Mouse (Mus musculus) hindbrain, embryonic 12.5 days (tissue): ENCODE measurements around the gene Cd33. TPM values are rescaled to one million over a fixed set of nuclear protein-coding genes. Genes with fewer than 3 reads are reported as not detected.

Source experiments
- ATAC-seq: fragments of 200-750 bp; cut with Nextera tagmentation; 2 replicates; pipeline ENCODE4 v1.8.0; 2017; ENCODE audit warnings: moderate TSS enrichment; ENCODE audit not compliant: low FRiP score
- H3K27ac ChIP-seq: fragments of 300-500 bp; sonication (generic); 2 replicates; pipeline ENCODE4 v1.5.1; 2016; ENCODE audit warnings: mild to moderate bottlenecking
- H3K27me3 ChIP-seq: fragments of 300-500 bp; sonication (generic); 2 replicates; pipeline ENCODE4 v1.6.1; 2016; ENCODE audit warnings: mild to moderate bottlenecking
- H3K36me3 ChIP-seq: fragments of 300-500 bp; sonication (generic); 2 replicates; pipeline ENCODE4 v1.6.1; 2016; ENCODE audit warnings: mild to moderate bottlenecking
- H3K4me1 ChIP-seq: fragments of 300-500 bp; sonication (generic); 2 replicates; pipeline ENCODE4 v1.6.1; 2016
- H3K4me2 ChIP-seq: fragments of 300-500 bp; sonication (generic); replicated peaks from 2 replicates; pipeline ENCODE4 v1.6.1; 2016; ENCODE audit warnings: mild to moderate bottlenecking
- H3K4me3 ChIP-seq: fragments of 300-500 bp; sonication (generic); 2 replicates; pipeline ENCODE4 v1.5.1; 2016; ENCODE audit warnings: mild to moderate bottlenecking
- H3K9ac ChIP-seq: fragments of 300-500 bp; sonication (generic); 2 replicates; pipeline ENCODE4 v1.6.1; 2016; ENCODE audit warnings: mild to moderate bottlenecking, moderate library complexity
- H3K9me3 ChIP-seq: fragments of 300-500 bp; sonication (generic); replicated peaks from 2 replicates; pipeline ENCODE4 v1.6.1; 2016; ENCODE audit warnings: mild to moderate bottlenecking
- WGBS: fragments of 180-500 bp; shearing (Covaris S2); methylation state at CpG from one replicate; pipeline ENCODE4 v1.1.7; 2016; 5-methylcytosine and 5-hydroxymethylcytosine counted together
- polyA plus RNA-seq: library from polyadenylated mRNA; unstranded; fragments of >200 nt; fragmentation: Nextera tagmentation; extraction: Ambion mirVana; gene quantifications from 2 replicates; pipeline ENCODE4 v1.2.1, GENCODE M21; 2016

Cd33 gene
- polyA plus RNA-seq, 1 experiment from 2014 or later: 0.70 TPM

GRCm38 (mm10) chr7:43495343-43496021, 48.7 kb downstream of the Cd33 start:
- H3K36me3 ChIP-seq: no peaks in the 10 kb centered on the region
- 0 out of 2 replicates have a peak, but pooled peaks cover 4% of the 10 kb centered on the region for H3K4me1 ChIP-seq
- H3K4me2 ChIP-seq: 0 out of 2 replicates have a peak overlapping the region, but pooled peaks have one; percentile 1
- 0 out of 2 replicates have a peak, but pooled peaks cover 5% of the 10 kb centered on the region for H3K9me3 ChIP-seq
- H3K27me3 ChIP-seq: peaks cover 5% of the 10 kb centered on the region; the same call in 1 of the 2 replicates
- WGBS: 15% methylated on average over 21 of the region's 21 CpGs
- no peak overlapping the region for H3K4me3 ChIP-seq
- H3K27ac ChIP-seq: no peak overlapping the region
- H3K9ac ChIP-seq: no peak overlapping the region
- peak; percentile 42 for ATAC-seq

GRCm38 (mm10) chr7:43490861-43491260, 53.4 kb downstream of the Cd33 start:
- H3K9me3 ChIP-seq: no peaks in the 10 kb centered on the region
- no peak overlapping the region for H3K9ac ChIP-seq
- H3K27me3 ChIP-seq: peaks cover 5% of the 10 kb centered on the region; the same call in 1 of the 2 replicates
- H3K4me1 ChIP-seq: peaks cover 19% of the 10 kb centered on the region
- H3K4me2 ChIP-seq: peak overlapping the region; percentile 60
- 70% methylated on average over 9 of the region's 9 CpGs for WGBS
- H3K36me3 ChIP-seq: no peaks in the 10 kb centered on the region
- 0 out of 2 replicates have a peak overlapping the region, but pooled peaks have one; percentile 62 for H3K4me3 ChIP-seq
- peak overlapping the region; percentile 85; the same call in 1 of the 2 replicates for H3K27ac ChIP-seq
- 0 out of 2 replicates have a peak, but pooled peaks have one; percentile 11 for ATAC-seq

- Histone ChIP-seq H3K9ac (peak overlapping the region; percentile 84), H3K27ac (peak overlapping the region; percentile 85), H3K4me3 (peak overlapping the region; percentile 62), H3K36me3 (no peaks in the 10 kb centered on the region), H3K4me2 (peak overlapping the region; percentile 60), H3K9me3 (no peaks in the 10 kb centered on the region), H3K4me1 (peaks cover 19% of the 10 kb centered on the region), H3K27me3 (peaks cover 5% of the 10 kb centered on the region; the same call in 1 of the 2 replicates)
- WGBS: 0% methylated on average over 12 of the region's 13 CpGs
- ATAC-seq: peak; percentile 88
Measured at GRCm38 (mm10) chr7:43490182-43490584, 54.0 kb downstream of the Cd33 start.

GRCm38 (mm10) chr7:43489631-43490125, 54.5 kb downstream of the Cd33 start, which contains the start of gene Iglon5:
Gene Iglon5, minus strand, starts transcription at chr7:43490075.
- peak within 1 kb of the TSS; percentile 60 for H3K4me2 ChIP-seq
- ATAC-seq: peak; percentile 67

GRCm38 (mm10) chr7:43488646-43489045, 55.6 kb downstream of the Cd33 start:
- 43% methylated on average over 5 of the region's 5 CpGs for WGBS
- Histone ChIP-seq H3K9ac (peak overlapping the region; percentile 84; the same call in 1 of the 2 replicates), H3K27ac (no peak overlapping the region), H3K4me1 (peaks cover 19% of the 10 kb centered on the region), H3K4me2 (peak overlapping the region; percentile 60), H3K27me3 (peaks cover 2% of the 10 kb centered on the region; the same call in 1 of the 2 replicates), H3K36me3 (no peaks in the 10 kb centered on the region), H3K9me3 (no peaks in the 10 kb centered on the region), H3K4me3 (peak overlapping the region; percentile 62)
- no peak for ATAC-seq

More at GRCm38 (mm10) chr7:43489631-43490125, 54.5 kb downstream of the Cd33 start, which contains the start of gene Iglon5:
- Histone ChIP-seq H3K27me3 (peaks cover 5% of the 10 kb centered on the region; the same call in 1 of the 2 replicates), H3K4me1 (peaks cover 19% of the 10 kb centered on the region), H3K36me3 (no peaks in the 10 kb centered on the region), H3K9ac (peak within 1 kb of the TSS; percentile 84), H3K9me3 (no peaks in the 10 kb centered on the region), H3K4me3 (peak within 1 kb of the TSS; percentile 62), H3K27ac (peak within 1 kb of the TSS; percentile 85)
- WGBS: 2% methylated on average over 18 of the region's 41 CpGs

- WGBS: 27% methylated on average over 10 of the region's 10 CpGs
Measured at GRCm38 (mm10) chr7:43483236-43483635, 61.0 kb downstream of the Cd33 start.

GRCm38 (mm10) chr7:43482090-43482716, 62.0 kb downstream of the Cd33 start:
- peak; percentile 77 for ATAC-seq
- Histone ChIP-seq H3K4me1 (peaks cover 15% of the 10 kb centered on the region), H3K4me2 (no peak overlapping the region), H3K4me3 (no peak overlapping the region), H3K9me3 (no peaks in the 10 kb centered on the region), H3K27me3 (peaks cover 21% of the 10 kb centered on the region), H3K9ac (no peak overlapping the region), H3K27ac (no peak overlapping the region; the same call in 1 of the 2 replicates), H3K36me3 (peaks cover 9% of the 10 kb centered on the region; the same call in 1 of the 2 replicates)
- WGBS: 64% methylated on average over 8 of the region's 8 CpGs

More at GRCm38 (mm10) chr7:43483236-43483635, 61.0 kb downstream of the Cd33 start:
- no peak overlapping the region for H3K4me3 ChIP-seq
- no peaks in the 10 kb centered on the region for H3K9me3 ChIP-seq
- no peak for ATAC-seq
- peaks cover 11% of the 10 kb centered on the region for H3K27me3 ChIP-seq
- H3K4me1 ChIP-seq: peaks cover 16% of the 10 kb centered on the region
- no peak overlapping the region for H3K4me2 ChIP-seq
- peaks cover 9% of the 10 kb centered on the region; the same call in 1 of the 2 replicates for H3K36me3 ChIP-seq
- H3K27ac ChIP-seq: no peak overlapping the region
- H3K9ac ChIP-seq: no peak overlapping the region

- no peak overlapping the region for H3K4me3 ChIP-seq
- H3K4me2 ChIP-seq: no peak overlapping the region
- 73% methylated on average over 3 of the region's 3 CpGs for WGBS
- H3K27me3 ChIP-seq: peaks cover 31% of the 10 kb centered on the region
- peaks cover 9% of the 10 kb centered on the region; the same call in 1 of the 2 replicates for H3K36me3 ChIP-seq
- H3K27ac ChIP-seq: no peak overlapping the region
- ATAC-seq: no peak
- H3K9ac ChIP-seq: no peak overlapping the region
- peaks cover 20% of the 10 kb centered on the region for H3K4me1 ChIP-seq
- no peaks in the 10 kb centered on the region for H3K9me3 ChIP-seq
Measured at GRCm38 (mm10) chr7:43481191-43481590, 63.0 kb downstream of the Cd33 start.

- no peaks in the 10 kb centered on the region for H3K9me3 ChIP-seq
- no peak overlapping the region for H3K27ac ChIP-seq
- WGBS: 7% methylated on average over 13 of the region's 13 CpGs
- H3K36me3 ChIP-seq: peaks cover 24% of the 10 kb centered on the region
- H3K27me3 ChIP-seq: peaks cover 53% of the 10 kb centered on the region
- peak overlapping the region; percentile 21 for H3K4me2 ChIP-seq
- peaks cover 11% of the 10 kb centered on the region for H3K4me1 ChIP-seq
- no peak overlapping the region for H3K9ac ChIP-seq
- no peak for ATAC-seq
- H3K4me3 ChIP-seq: no peak overlapping the region
Measured at GRCm38 (mm10) chr7:43476376-43476775, 67.9 kb downstream of the Cd33 start.

GRCm38 (mm10) chr7:43475706-43476105, 68.5 kb downstream of the Cd33 start:
- Histone ChIP-seq H3K4me1 (peaks cover 9% of the 10 kb centered on the region), H3K9ac (no peak overlapping the region), H3K27me3 (peaks cover 53% of the 10 kb centered on the region), H3K4me2 (no peak overlapping the region), H3K9me3 (no peaks in the 10 kb centered on the region), H3K4me3 (no peak overlapping the region), H3K27ac (no peak overlapping the region), H3K36me3 (peaks cover 24% of the 10 kb centered on the region)
- no peak for ATAC-seq
- WGBS: 11% methylated on average over 23 of the region's 23 CpGs
